Mouse (Mus musculus): ENCODE measurements around the gene Peli2.

DNA sequence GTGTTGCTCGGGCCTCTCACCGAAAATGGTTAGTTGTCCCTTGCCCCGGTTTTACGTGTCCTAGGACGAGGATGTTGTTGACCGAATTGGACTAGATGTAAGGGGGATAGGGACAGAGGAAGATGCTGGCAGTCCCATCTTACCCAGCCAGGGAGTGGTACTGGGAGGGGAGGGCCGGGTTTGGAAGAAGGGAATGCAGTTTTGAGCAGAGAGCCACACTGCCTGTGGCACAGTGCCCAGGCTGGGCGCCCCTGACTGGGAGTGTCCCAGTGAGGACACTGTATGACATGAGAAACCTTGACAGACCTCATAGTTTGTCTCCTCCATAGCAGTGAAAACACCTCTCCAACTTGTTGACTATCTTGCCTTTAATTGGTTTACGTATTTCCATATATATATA lies 45.8 kb downstream of the Peli2 start:
- TF ChIP-seq CTCF (IDR thresholded peaks at IDR 0.05) (no peak), EP300 (IDR thresholded peaks at IDR 0.05) (no peak)
